Mouse (Mus musculus) c-Kit-positive CD71-positive TER-119-positive erythroid progenitor cells, embryonic 14.5 days (primary cell): ENCODE measurements around the gene Gapdh.
"Not testable (repeated sequence)": the region's sequence is repeated elsewhere in the genome, so short reads cannot be mapped to it uniquely, and the experiment has no call there.

Experiments used
- DNase-seq: peaks from one replicate; pipeline ENCODE4 v3.0.0-alpha.2; 2013; ENCODE audit warnings: low spot score

Gapdh gene

GRCm38 (mm10) chr6:125166861-125167650 is 789 bp upstream of the Gapdh start:
- DNase-seq, result no peak

DNA sequence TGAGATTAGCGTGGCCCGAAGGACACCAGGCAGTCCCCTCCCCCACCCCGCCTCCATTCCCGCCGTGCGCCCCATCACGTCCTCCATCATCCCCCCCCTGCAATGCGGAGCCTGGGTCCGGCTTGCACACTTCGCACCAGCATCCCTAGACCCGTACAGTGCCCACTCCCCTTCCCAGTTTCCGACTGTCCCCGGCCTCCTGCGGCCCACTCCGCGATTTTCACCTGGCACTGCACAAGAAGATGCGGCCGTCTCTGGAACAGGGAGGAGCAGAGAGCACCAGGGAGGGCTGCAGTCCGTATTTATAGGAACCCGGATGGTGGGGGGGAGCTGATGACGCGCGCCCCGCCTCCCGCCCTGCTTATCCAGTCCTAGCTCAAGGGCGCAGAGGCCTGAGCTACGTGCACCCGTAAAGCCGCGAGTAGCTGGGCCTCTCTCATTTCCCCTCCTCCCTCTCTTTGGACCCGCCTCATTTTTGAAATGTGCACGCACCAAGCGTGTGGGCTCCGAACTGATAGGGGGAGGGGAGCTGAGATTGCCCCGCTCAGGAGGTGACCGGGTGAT is 857 bp downstream of the Gapdh start:
- DNase-seq, result peak; percentile 92

DNA sequence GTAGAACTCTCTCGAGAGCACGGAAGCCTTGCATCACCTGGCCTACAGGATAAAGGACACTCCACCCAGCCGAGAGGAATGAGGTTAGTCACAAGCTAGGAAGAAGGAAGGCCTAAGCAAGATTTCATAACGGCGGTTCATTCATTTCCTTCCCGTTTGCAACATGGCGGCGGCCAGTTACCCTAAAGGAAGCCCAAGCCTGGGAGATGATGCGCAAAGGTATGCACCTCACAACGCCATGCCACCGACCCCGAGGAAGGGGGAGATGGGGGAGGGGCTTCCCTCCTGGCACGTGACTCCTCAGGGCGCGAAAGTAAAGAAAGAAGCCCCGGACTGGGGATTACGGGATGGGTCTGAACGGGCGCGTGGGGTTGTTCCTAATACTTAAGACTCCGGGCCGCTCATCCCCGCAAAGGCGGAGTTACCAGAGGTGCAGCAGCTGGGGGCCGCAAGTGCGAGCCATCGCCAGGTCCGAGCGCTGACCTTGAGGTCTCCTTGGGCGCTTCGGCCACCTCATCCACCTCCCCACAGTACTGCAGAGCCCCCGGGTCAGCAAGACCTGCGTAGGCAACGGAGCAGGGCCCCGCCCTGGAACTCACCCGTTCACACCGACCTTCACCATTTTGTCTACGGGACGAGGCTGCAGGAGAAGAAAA is 1.5 kb downstream of the Gapdh start:
- DNase-seq, result no peak

GRCm38 (mm10) chr6:125163801-125164657 is 2.2 kb downstream of the Gapdh start:
- peak; percentile 45 for DNase-seq

DNA sequence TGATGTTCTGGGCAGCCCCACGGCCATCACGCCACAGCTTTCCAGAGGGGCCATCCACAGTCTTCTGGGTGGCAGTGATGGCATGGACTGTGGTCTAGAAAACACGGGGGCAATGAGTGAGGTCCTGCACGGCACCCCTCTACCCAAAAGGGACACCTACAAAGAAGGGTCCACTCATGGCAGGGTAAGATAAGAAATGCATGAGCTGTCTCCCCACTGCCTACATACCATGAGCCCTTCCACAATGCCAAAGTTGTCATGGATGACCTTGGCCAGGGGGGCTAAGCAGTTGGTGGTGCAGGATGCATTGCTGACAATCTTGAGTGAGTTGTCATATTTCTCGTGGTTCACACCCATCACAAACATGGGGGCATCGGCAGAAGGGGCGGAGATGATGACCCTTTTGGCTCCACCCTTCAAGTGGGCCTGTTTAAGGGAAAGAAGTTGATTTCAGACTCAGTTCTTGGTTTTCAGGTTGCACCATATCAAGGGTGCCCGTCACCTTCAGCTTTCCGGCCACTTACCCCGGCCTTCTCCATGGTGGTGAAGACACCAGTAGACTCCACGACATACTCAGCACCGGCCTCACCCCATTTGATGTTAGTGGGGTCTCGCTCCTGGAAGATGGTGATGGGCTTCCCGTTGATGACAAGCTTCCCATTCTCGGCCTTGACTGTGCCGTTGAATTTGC is 3.5 kb downstream of the Gapdh start:
- not testable (repeated sequence) for DNase-seq

- peak; percentile 72 for DNase-seq
Measured at GRCm38 (mm10) chr6:125161971-125162370, 4.3 kb downstream of the Gapdh start.

GRCm38 (mm10) chr6:125160854-125161760 is 5.2 kb downstream of the Gapdh start:
- DNase-seq, result peak; percentile 27

GRCm38 (mm10) chr6:125160558-125160853 is 5.8 kb downstream of the Gapdh start:
- no peak for DNase-seq

GRCm38 (mm10) chr6:125159773-125160557 is 6.3 kb downstream of the Gapdh start:
- no peak for DNase-seq

- DNase-seq, result no peak
Measured at GRCm38 (mm10) chr6:125158944-125159492, 7.2 kb downstream of the Gapdh start.

- no peak for DNase-seq
Measured at GRCm38 (mm10) chr6:125156903-125157614, 9.2 kb downstream of the Gapdh start.

DNA sequence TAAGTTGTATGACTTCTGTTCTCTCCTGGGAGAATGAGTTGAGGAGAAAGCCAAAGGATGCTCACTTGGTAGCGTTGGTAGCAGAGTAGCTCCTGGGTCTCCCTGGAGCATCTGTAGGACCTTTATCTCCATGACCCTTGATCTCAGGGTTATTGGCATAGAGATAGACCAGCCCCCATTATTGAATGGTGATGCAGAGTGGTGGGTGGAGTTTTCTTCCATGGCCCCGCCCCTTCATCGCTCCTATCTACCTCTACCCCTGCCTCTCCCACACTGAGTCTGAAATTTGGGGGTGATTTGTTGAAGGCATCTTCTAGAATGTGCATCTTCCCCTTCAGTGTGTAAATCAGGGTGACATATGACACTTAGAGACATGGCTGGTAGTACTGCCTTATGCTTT is 9.8 kb downstream of the Gapdh start:
- no peak for DNase-seq

DNA sequence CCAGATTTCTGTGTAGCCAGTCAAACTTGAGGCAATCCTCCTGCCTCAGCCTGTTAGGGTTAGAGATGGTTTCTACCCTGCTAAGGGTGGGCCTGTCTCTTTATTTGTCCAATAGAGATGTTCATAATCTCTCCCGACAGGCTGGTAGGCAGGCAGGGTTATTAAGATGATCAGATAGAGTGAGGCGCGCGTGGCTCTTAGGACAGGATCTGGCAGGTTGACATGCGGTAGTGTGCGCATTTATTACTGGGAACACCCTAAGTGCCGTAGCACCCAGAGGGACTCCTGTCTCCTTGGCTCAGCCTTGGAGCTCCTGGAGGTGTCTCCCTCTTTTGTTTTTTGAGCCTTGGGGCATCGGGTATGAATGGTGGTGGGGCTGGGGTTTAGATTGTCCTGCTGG is 11.0 kb downstream of the Gapdh start:
- no peak for DNase-seq

DNA sequence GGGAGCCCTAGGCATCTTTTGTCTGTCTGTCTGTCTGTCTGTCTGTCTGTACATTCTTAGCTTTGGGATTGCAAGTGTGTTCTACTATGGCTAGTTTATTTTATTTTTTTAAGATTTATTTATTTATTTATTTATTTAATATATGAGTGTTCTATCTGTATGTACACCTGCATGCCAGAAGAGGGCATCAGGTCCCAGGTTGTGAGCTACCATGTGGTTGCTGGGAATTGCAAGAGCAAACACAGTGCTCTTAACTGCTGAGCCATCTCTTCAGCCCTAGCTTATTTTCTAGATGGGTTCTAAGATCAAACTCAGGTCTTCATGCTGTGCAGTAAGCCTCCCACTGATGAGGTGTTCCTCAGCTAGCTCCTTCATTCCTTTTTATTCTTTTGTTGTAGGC is 11.7 kb downstream of the Gapdh start:
- no peak for DNase-seq

DNA sequence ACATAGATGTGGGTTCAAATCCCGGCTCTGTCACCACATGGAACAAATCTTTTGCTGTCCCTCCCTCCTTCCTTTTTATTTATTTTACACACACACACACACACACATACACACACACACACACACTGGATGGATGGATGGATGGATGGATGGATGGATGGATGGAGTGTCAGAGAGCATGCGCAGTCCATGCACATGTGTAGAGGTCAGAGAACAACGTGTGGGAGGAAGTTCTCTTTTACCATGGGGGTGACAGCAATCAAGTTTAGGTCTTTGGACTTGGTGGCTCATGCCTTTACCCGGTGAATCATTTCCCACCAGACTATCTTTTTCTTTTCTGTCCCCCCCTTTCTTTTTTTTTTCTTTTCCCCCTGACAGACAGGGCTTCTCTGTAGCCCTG is 12.6 kb downstream of the Gapdh start:
- DNase-seq, result no peak

DNA sequence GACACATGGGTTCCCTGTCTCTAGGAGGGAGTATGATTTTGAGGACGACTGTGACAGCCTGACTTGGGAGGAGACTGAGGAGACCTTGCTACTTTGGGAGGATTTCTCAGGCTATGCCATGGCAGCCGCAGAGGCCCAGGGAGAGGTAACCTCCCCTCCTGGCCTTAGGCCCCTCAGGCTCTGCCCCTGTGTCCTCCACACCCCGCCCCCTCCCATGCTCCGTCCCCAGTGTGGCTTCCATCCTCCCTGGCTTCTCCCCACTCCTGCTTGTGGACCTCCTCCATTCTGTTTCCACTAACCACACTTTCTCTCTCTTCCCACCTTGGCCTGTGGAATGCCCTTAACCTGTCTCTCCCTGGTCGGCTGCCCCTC is 13.3 kb downstream of the Gapdh start:
- DNase-seq, result no peak

DNA sequence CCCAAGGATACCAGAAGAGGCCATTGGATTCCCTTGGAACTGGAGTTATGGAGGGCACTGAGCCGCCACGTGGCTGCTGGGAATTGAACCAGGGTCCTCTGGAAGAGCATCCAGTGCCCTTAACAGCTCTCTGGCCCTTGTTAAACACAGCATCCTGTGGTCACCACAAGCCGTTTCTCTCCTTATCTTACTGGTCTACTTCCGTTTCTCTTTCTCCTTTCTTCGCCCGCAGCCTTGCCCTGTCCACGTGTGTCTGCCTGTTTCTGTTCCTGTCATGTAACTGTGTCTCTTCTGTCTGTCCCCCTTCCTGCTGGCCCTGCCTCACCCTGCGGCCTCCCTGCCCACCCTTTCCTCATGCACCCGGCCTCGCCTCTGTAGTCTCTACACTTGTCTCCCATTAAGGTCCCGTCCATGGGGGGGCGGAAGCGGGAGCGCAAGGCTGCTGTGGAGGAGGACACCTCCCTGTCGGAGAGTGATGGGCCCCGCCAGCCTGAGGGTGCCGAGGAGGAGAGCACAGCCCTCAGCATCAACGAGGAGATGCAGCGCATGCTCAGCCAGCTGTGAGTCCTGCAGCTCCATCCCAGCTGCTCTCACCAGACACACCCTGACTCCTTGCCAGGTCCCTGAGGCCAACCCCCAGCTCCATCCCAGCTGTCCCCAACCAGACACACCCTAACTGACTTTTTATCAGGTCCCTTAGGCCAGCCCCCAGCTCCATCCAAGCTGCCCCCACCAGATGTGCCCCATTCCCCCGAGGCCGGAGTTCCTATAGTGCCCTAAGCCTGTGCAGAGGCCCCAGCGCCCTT is 13.9 kb downstream of the Gapdh start:
- no peak for DNase-seq

DNA sequence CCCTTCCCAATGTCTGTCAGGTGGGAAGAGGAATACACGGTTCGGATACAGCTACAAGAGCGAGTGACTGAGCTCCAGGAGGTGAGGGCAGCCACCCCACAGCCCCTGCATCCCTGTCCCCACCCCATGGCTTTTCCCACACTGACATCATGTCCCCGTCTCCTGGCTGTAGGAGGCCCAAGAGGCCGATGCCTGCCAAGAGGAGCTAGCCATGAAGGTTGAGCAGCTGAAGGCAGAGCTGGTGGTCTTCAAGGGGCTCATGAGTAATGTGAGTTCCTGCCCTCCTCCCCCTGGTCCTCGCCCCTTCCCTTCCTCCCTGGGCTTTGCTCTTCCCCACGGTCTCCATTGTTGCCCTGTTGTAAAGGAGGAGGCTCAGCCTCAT is 16.7 kb downstream of the Gapdh start:
- DNase-seq, result no peak
